Mouse (Mus musculus): Measurements from ENCODE around the gene Chst10.

Chst10 gene

GRCm38 (mm10) chr1:38819691-38820090 lies 78.3 kb downstream of the Chst10 start:
- H3K9me3 ChIP-seq (ENCODE audit: low read length): no peaks in the 10 kb centered on the region
- H3K27me3 ChIP-seq (ENCODE audit: insufficient read depth, low read length): no peaks in the 10 kb centered on the region
- no peak for TF ChIP-seq NANOG (IDR thresholded peaks at IDR 0.05; ENCODE audit: borderline replicate concordance, low read length)
- no peak for TF ChIP-seq POU5F1 (IDR thresholded peaks at IDR 0.05; ENCODE audit: borderline replicate concordance, low read length)
- TF ChIP-seq CTCF (conservative IDR thresholded peaks at IDR 0.05; ENCODE audit: low read length): no peak
- no peak overlapping the region for H3K4me3 ChIP-seq (replicated peaks; ENCODE audit: low read length)
- H3K4me1 ChIP-seq (replicated peaks; ENCODE audit: low read depth, low read length): peaks cover 28% of the 10 kb centered on the region
- H3K36me3 ChIP-seq (ENCODE audit: insufficient read depth, low read length): no peaks in the 10 kb centered on the region

- Histone ChIP-seq H3K36me3 (ENCODE audit: insufficient read depth, low read length) (no peaks in the 10 kb centered on the region), H3K27me3 (ENCODE audit: insufficient read depth, low read length) (0 out of 2 replicates have a peak, but pooled peaks cover 3% of the 10 kb centered on the region), H3K9me3 (ENCODE audit: low read length) (no peaks in the 10 kb centered on the region), H3K4me1 (replicated peaks; ENCODE audit: low read depth, low read length) (peaks cover 10% of the 10 kb centered on the region), H3K4me3 (replicated peaks; ENCODE audit: low read length) (no peak overlapping the region)
- no peak for TF ChIP-seq CTCF (conservative IDR thresholded peaks at IDR 0.05; ENCODE audit: low read length)
- no peak for TF ChIP-seq POU5F1 (IDR thresholded peaks at IDR 0.05; ENCODE audit: borderline replicate concordance, low read length)
- TF ChIP-seq NANOG (IDR thresholded peaks at IDR 0.05; ENCODE audit: borderline replicate concordance, low read length): no peak
These were observed 80.3 kb downstream of the Chst10 start for GRCm38 (mm10) chr1:38817671-38818070.

GRCm38 (mm10) chr1:38817268-38817667 lies 80.7 kb downstream of the Chst10 start:
- H3K9me3 ChIP-seq (ENCODE audit: low read length): no peaks in the 10 kb centered on the region
- H3K4me3 ChIP-seq (replicated peaks; ENCODE audit: low read length): no peak overlapping the region
- TF ChIP-seq NANOG (IDR thresholded peaks at IDR 0.05; ENCODE audit: borderline replicate concordance, low read length): no peak
- no peak for TF ChIP-seq CTCF (conservative IDR thresholded peaks at IDR 0.05; ENCODE audit: low read length)
- no peak for TF ChIP-seq POU5F1 (IDR thresholded peaks at IDR 0.05; ENCODE audit: borderline replicate concordance, low read length)
- H3K4me1 ChIP-seq (replicated peaks; ENCODE audit: low read depth, low read length): peaks cover 6% of the 10 kb centered on the region
- 0 out of 2 replicates have a peak, but pooled peaks cover 3% of the 10 kb centered on the region for H3K27me3 ChIP-seq (ENCODE audit: insufficient read depth, low read length)
- H3K36me3 ChIP-seq (ENCODE audit: insufficient read depth, low read length): no peaks in the 10 kb centered on the region

GRCm38 (mm10) chr1:38816306-38816705 lies 81.7 kb downstream of the Chst10 start:
- TF ChIP-seq POU5F1 (IDR thresholded peaks at IDR 0.05; ENCODE audit: borderline replicate concordance, low read length) (no peak), CTCF (conservative IDR thresholded peaks at IDR 0.05; ENCODE audit: low read length) (no peak), NANOG (IDR thresholded peaks at IDR 0.05; ENCODE audit: borderline replicate concordance, low read length) (no peak)
- no peaks in the 10 kb centered on the region for H3K36me3 ChIP-seq (ENCODE audit: insufficient read depth, low read length)
- 0 out of 2 replicates have a peak, but pooled peaks cover 3% of the 10 kb centered on the region for H3K27me3 ChIP-seq (ENCODE audit: insufficient read depth, low read length)
- no peak overlapping the region for H3K4me3 ChIP-seq (replicated peaks; ENCODE audit: low read length)
- no peaks in the 10 kb centered on the region for H3K9me3 ChIP-seq (ENCODE audit: low read length)
- no peaks in the 10 kb centered on the region for H3K4me1 ChIP-seq (replicated peaks; ENCODE audit: low read depth, low read length)

Measured in E14TG2a.4 (cell line).